Mouse (Mus musculus) adrenal gland, postnatal 4 days (tissue): Measurements from ENCODE around the gene Ppp1r3g. TPM values are rescaled to one million over a fixed set of nuclear protein-coding genes. Genes with fewer than 3 reads are reported as not detected.

ENCODE experiments used
- DNase-seq, 2 experiments: peaks; one replicate each; pipeline ENCODE4 v3.0.0; 2021 to 2022; ENCODE audit warnings: low spot score in 2 of 2, mixed read lengths in 2 of 2
- total RNA-seq, 2 experiments: library from RNA; stranded (reverse); gene quantifications; 2 replicates each; pipeline ENCODE4 v1.2.3; 2021

Gene Ppp1r3g
- total RNA-seq, 2 experiments from 2014 or later, result 0.20 to 0.51 TPM

DNA sequence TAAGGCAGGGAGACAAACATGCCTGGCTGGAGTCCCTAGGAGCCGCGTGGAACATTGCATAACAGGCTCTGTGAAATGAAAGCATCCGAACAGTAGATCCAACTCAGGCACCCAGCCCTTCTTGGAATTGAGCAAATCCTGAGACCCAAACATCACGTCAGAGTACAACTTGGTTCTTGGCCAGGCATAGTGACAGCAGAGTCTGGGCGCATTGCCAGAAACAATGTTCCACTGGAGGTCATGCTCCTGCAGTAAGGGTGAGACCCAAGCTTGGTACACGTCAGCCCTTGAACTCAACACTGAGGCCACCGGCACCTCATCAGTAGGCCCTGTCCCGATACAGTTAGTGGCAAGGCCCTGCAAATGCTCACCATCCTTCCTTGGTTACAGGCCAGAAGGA, 35.4 kb downstream of the Ppp1r3g start:
- peak; percentile 55 to 66 for DNase-seq

GRCm38 (mm10) chr13:35995231-35995630, 36.6 kb downstream of the Ppp1r3g start:
- no peak for DNase-seq

DNA sequence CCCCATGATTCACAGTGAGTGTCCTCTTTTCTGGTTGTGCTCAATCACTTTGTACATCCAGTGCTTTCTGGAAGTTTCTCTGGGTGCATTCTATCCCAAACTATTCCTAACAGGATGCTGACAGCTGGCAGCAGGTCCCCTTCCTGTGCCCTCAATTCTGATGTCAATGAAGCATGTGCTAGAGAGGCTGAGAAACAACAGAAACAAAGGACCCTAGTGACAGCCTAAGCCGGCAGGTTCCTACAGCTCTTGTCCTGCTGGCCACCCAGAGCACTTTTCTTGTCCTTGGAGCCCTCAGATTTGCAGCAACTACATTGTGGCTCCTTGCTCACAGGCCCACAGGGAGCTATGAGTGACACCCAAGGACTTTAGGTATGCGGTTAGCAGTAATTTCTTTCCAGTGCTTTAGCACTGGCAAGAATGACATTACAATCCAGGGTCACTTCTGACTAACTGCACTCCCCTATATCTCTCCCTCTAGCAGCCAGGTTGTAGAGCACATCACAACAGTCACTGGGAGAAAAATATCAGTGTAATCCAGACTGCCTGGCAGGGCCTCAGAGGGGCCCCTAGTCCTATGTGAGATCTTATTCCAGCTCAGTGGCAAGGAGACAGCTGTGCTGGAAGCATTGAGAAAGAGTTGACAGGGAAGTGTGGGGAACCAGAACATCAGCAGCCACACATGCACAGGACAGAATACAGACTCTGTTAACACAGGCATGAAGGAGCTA, 37.2 kb downstream of the Ppp1r3g start:
- no peak for DNase-seq

- no peak for DNase-seq
These were observed 39.0 kb downstream of the Ppp1r3g start for GRCm38 (mm10) chr13:35997606-35998005.

- DNase-seq, result no peak
These were observed 42.2 kb downstream of the Ppp1r3g start for GRCm38 (mm10) chr13:36000798-36001197.

- no peak for DNase-seq
These were observed 51.3 kb downstream of the Ppp1r3g start for GRCm38 (mm10) chr13:36009981-36010380.

DNA sequence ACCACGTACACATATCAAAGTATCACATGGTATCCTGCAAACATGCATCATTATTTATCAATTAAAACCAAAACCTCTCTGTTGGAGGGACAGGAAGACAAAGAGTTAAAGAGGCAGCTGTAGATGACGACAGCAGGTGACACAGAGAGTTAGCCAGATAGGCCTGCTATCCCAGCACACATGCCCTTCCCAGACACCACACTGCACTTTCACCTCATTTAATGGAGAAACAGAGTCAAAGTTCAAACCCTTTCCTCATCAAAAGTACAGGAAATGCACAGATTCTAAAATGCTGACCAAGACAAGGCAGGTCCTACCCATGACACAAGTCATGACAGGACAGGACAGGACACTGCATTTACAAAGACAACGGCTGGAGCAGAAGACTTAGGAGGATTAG, 57.0 kb downstream of the Ppp1r3g start:
- no peak for DNase-seq

- DNase-seq, result no peak
These were observed 59.4 kb downstream of the Ppp1r3g start for GRCm38 (mm10) chr13:36018017-36018416.

- DNase-seq, result peak in 1 of 2 experiments; percentile 23
These were observed 61.0 kb downstream of the Ppp1r3g start for GRCm38 (mm10) chr13:36019309-36020274.

Other genes with a start within 250 kb of the Ppp1r3g start
- 10 to 100 TPM; 16.2 to 17.9 TPM for gene Rpp40, start 52.5 kb upstream of the Ppp1r3g start, total RNA-seq
- gene Fars2, start 158.6 kb downstream of the Ppp1r3g start, total RNA-seq, result 10 to 100 TPM; 81.7 to 82.0 TPM
- 10 to 100 TPM; 17.5 to 18.3 TPM for gene Lyrm4, start 158.7 kb downstream of the Ppp1r3g start, total RNA-seq